Mouse (Mus musculus) left cerebral cortex, adult 11 months (tissue): ENCODE results near the gene Scn4a.
"Not testable (repeated sequence)": the region's sequence is repeated elsewhere in the genome, so short reads cannot be mapped to it uniquely, and the experiment has no call there.

Experiments
- DNase-seq: peaks from one replicate; pipeline ENCODE4 v3.0.0; 2022; ENCODE audit warnings: low spot score

Gene Scn4a

DNA sequence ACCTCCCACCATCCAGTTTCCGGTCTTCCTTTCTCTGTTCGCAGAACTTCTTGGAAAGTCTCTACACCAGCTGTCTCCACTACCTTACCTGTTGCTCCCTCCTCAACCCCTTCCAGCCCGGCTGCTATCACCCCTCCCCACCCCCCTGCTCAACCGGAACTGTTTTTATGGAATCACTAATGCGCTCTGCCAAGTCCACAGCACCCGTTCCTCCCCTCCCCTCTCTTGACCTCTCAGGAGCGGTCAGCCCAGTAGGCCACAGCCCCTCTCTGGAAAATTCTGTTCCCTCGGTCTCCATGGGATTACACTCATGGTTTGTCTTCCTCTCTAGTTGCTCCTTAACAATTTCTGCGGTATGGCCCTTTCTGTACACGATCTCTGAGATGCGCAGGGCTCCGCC is at the start of gene Scn4a:
TSS of gene Scn4a (minus strand) at position 101 of the 400 bp plus-strand sequence.
- DNase-seq: no peak

DNA sequence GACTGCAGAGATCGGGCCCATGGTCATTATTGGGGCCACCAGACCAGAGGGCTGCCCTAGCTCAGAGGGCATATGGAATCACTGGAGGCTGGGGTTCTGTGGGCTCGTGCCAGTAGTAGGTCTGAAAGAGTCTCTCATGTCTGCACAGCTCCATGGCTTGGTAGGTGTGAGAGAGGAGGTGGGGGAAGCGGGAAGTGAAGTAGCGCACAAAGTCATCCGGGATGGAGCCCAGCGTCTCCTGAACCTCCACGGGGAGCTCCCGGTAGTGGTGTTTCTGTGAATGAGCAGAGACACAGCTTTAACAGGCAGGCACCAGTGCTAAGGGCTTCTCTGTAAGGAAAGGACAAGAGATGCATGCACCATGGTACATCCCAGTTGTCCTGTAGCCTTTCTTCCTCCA is 45.4 kb upstream of the Scn4a start:
- no peak for DNase-seq

DNA sequence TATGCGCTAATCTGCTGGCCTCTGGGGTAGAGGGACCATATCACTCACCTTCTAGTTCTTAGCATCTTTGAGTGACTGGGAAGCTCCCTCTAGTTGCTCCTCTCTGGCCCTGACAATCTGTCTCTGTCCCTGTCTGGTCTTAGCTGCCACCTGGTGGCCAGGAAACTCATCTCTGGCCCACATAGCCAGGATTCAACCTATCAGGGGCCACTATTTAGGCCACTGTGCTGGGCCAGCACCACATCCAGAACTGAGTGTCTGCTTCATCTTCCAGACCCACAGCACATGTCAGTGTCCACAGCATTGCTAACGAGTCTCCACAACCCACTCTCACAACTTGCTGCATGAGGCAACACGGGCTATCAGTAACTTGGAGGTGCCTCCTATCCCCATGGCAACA is 44.6 kb upstream of the Scn4a start:
- no peak for DNase-seq

DNA sequence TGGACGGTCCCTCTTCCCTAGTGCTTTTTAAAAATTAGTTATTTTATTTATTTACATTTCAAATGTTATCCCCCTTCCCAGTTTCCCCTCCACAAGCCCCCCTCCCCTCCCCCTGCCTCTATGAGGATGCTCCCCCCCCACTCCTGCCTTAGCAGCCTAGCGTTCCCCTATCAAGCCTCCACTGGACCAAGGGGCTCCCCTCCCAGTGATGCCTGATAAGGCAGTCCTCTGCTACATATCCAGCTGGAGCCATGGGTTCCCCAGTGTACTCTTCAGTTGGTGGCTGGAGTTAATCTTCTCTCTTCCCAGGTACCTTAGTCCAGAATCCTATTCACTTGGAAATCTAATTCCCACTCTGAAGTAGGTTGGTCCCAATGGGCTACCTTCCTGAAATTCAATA is 41.0 kb upstream of the Scn4a start:
- not testable (repeated sequence) for DNase-seq

DNA sequence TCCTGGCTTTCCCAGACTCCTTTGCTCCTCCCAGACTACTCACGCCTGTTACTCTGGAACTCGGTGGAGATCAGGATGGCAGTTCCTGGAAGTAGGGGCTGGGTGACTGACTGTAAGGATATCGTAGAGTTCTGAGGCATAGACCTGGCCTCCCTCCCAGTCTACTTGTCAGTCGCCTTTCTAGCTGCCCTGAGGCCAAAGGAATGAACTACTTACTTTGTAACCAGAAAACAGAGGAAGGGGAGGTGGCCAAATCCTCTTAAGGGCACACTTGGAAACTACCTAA is 40.2 kb upstream of the Scn4a start:
- DNase-seq: no peak

DNA sequence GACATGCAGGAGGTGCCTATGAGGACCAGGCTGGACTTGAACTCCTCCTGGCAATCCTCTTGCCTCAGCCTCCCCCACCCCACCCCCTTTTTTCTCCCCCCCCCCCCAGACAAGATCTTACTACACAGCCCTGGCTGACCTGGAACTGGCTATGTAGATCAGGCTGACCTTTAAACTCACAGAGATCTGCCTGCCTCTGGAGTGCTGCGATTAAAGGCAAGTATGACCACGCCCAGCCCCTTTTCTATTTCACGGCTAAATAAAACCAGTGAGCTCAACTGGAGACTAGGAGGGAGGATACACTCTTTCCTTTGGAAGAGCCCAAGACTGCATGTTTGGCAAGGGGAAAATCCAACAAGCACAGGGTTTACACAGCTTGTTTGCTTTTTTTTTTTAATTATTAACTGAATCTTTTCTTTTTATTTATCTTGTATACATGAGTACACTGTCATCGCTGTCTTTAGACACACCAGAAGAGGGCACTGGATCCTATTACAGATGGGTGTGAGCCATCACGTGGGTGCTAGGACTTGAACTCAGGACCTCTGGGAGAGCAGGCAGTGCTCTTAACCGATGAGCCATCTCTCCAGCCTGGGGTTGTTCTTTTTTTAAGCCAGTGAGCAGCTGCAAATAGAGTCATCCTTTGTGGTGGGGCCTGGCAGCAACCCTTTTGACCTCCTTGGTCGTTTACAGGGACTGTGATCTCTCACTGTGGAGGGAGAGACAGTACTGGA is 39.7 kb upstream of the Scn4a start:
- no peak for DNase-seq

DNA sequence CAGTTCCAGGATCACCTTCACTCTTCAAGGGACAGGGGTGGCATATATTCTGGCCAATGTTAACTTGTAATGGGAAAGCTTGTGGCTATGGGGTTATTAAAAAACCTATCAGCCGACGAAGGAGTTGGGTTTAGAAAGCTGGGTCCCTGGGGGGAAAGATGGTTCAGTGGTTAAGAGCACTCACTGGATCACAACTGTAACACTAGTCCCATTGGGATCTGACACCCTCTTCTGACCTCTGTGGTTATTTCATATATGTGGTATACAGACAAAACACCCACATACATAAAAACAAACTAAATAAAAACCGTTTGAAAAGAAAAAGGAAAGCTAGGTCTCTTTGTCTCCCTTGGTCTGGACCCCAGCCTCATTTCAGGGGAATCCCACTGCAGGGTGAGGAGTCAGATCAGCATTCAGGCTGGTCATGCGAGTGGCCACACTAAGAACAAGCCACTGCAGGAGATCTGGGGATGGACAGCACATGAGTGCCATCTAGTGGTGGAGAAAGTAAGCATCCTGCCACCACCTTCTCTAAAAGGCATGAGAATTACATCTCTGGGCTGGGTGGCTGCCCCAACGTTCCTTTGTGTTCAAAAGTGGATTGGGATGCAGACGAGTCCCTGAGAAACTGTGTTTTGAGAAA is 38.6 kb upstream of the Scn4a start:
- peak; percentile 45 for DNase-seq

DNA sequence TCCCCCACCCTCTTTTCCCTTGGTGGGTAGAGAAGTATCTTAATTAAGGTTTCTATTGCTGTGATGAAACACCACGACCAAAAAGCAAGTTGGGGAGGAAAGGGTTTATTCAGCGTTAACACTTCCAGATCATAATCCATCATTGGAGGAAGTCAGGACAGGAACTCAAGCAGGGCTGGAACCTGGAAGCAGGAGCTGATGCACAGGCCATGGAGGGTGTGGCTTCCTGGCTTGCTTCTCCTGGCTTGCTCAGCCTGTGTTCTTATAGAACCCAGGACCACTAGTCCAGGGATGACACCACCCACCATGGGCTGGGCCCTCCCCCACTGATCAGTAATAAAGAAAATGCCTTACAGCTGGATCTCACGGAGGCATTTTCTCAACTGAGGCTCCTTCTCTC is 37.7 kb upstream of the Scn4a start:
- no peak for DNase-seq

DNA sequence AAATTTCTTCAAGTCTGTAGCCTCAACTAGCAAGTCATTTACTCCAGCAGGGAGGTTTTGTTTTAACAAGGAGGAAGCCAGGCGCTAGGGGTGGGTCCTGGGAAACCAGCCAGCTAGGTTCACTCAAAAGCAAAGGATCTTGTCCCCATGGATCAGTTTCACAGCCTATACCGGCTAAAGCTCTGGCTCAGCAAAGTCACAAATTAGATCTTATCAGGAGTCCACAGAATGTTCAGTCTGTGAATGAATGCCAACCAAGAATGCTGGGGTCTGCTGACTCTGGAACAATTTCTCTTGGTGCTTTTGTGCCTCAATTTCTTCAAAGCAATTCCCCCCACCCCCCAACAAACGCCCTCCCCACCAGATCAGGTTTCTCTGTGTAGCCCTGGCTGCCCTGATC is 36.5 kb upstream of the Scn4a start:
- no peak for DNase-seq

DNA sequence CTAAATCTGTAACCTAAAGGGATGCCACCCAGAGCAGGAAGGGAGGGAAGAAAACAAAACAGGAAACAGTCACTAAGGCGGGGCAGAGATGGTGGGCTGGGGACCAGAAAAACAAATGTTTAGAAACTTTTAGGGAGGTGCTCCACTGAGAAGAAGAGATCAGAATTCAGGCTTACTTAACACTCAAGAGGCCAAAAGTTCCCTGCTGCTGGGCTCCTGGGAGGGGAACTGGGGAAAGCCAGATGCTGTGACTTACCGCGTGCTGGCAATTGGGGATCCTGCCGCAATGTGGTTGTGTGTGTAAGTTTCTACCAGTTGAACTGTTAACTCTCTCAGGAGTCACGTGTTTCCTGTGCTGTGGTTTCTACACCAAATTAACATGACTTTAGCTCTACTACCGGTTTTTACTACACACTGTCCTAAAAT is 34.7 kb upstream of the Scn4a start, which contains the start of gene Icam2:
TSS of gene Icam2 (minus strand) at position 285 of the 426 bp plus-strand sequence.
- DNase-seq: no peak

DNA sequence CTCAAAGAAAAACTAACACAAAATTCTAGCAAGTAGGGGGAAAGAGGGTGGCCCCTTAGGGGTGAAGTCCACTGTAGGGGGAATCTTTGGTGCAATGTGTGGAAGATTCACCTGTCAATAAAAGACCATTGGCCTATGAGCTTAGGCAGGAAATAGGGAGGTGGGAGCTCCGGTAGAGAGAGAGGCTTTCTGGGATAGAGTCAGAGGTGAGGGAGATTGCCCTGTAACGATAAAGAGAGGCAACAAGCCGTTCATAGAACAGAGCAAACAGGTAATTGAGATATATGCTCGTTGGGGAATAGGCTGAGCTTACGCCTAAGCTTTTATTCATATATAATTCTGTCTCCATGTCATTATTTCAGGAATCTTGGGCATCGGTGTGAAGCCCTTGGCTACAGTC is 33.9 kb upstream of the Scn4a start:
- DNase-seq: no peak

DNA sequence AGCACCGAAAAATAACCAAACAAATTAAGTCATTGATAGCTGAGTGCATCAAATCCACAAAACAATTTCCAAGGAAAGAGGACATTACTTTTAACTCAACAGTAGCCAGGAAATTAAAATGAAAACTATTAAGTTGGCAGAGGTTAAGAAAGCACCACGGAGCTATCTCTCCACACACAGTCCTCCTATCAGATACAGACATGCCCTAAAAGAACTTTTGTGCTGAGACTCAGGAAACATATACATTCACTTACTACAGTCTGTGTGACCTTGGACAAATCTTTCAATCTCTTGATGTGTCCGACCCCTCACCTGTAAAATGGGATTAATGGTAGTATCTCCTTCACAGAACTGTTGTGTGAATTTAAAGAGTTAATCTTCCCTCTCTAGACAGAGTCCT is 33.3 kb upstream of the Scn4a start:
- DNase-seq: no peak

DNA sequence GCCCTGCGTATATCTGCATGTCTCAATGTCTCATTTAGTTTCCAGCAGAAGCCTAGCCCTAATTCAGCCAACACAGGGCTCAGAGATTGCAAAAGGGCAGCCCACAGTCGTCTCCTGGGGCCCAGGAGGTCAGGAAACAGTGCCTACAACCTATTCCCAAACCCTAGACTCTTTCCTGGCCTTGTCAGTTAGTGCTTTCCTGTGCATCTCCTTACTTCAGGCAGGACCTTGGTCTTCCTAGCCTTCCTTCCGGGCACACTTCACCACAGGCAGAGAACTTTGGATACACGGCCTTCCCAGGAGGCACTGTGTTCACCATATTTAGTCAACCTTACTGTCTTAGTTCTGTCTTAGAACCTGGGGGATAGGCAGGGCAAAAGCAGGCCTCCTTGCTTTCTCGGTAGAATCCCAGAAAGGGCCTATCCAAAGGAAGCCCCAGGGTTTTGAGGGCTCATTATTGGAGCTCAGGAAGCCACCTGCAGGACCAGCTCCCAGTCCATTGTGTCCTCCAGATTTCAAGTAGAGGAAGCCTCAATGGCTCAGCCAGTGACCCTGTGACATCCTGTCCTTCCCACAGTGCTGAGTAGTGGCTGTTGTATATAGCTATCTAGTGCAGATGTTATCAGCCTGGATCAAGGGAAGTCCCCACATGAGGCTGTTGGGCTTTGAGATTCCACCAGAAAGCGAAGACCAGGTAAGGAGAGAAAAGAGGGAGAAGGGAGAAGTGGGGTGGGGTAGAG is 30.1 kb upstream of the Scn4a start:
- DNase-seq: no peak

DNA sequence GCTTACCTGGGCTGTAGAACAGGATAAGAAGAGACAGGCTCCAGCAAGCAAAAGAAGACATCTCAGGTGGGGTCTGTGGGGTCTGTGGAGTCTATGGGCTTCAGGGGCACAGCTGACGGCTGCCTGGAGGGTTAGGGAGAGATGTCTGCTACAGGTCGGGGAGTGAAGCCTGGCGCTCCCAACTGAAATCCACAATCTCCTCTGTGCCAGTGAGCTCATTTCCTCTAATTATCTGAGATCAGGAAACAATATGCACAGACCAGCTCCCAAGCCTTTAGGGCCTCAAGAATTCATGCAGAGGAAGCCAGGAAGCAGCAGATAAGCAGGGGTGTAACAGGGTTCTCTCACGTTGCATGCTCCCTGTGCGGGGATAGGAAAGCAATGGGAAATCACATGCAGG is 29.3 kb upstream of the Scn4a start:
- DNase-seq: no peak

DNA sequence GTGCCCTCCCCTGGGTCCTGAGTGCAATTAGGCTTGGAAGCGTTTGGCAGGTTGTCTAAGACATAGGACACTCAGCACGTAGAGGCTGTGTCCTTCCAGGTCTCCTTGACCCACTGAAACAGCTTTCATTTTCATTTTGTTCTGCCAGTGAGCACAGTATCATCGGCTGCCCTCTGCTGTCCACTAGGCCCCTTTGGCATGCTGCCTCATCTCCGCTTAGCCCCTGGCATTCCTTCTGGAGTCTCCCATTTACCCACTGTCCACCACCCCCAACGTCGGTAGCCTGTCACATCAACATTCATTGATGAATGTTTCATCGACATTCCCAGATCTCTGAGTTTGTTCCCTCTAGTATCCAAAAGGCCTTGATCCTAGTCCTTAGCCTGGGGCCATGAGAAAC is 28.8 kb upstream of the Scn4a start:
- no peak for DNase-seq

DNA sequence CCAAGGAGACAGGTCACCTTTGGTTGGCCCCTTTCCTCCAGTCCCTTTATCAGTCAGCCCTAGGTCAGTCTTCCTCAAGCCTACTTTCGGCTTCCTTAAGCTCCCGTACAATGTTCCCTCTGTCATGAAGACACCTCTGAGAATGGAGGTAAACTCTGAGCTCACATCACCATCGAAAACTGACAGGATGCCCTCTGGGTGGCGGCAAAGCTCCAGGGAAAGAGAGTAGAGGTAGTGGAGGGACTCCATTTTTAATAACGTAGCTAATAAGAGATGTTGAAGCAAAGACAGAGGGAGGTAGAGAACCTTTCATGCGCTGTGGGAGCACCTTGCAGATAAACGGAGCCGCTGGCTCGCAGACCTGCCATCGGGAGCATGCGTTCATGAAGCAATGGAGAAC is 27.9 kb upstream of the Scn4a start:
- no peak for DNase-seq

DNA sequence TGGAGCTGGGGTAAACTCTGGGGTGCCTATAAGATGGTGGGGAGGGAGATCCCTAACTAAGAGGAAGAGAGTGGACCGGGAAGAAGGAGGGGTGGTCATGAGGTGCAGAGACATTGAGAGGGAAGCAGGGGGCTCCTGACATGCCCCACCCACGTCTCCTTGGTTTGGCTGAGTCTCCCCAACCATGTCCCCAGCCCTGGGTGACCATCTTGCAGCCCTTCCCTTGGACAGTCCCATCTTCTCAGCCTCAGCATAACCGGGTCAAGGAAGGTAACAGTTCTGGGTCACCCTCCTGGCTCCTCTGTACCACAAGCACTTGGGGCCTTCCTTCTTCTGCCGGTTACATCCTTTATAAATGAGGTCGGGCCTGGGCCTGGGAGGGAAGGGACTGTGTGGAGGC is 21.9 kb upstream of the Scn4a start:
- no peak for DNase-seq

DNA sequence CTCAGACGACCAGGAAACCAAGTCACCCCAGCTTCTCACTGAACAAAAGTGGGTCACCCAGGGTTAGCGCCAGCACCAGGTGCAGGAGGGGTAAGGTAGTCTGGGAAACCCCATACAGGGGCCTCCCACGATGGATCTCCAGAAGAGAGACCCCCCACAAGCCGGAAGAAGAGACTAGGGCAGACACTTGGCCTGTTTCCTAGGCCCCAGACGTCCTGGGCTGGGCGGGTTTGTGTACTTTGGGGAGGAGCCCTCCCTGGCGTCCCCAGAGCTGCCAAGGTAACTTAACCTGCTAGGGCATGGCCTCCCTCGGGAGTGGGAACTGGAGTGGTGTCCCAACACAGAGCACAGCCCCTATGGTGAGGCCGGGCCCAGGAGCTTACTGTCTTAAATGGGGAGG is 21.5 kb upstream of the Scn4a start:
- DNase-seq: no peak

DNA sequence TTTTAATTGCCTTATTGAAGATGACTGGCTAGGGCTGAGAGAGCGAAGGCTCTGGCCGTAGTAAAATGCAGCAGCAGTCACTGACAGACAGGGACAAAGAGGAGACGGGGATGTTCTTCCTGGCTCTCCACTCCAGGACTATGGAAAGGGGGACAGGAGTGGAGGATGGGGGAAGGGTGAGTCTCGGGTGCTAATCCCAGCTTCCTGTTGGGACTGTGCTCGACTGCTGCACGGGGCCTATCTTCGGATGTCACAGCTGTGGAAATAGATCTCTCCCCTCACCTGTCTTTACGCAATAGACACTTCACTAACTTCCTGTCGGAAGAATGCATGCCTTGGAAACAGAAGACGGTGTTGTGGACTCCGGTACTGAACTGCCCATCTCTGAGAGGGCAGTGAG is 20.9 kb upstream of the Scn4a start:
- no peak for DNase-seq

DNA sequence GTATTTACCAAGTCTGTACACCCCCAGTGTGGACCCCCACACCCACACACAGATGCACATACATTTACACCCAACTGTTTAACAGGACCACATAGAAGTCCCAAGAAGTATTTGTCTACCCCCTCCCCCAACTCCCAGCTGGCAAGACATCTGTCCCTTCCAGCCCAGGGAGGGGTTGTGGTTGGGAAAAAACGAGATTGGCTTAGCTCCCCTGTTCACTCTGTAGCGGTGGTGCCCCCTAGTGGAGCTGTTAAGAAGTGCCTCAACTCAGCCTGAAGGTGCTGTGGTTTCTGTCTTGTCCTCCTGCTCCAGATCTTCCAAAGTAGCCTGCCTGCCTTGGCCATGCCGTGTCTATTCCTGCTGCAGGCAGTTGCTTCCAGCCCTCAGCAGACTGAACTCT is 13.2 kb upstream of the Scn4a start:
- DNase-seq: peak; percentile 45

DNA sequence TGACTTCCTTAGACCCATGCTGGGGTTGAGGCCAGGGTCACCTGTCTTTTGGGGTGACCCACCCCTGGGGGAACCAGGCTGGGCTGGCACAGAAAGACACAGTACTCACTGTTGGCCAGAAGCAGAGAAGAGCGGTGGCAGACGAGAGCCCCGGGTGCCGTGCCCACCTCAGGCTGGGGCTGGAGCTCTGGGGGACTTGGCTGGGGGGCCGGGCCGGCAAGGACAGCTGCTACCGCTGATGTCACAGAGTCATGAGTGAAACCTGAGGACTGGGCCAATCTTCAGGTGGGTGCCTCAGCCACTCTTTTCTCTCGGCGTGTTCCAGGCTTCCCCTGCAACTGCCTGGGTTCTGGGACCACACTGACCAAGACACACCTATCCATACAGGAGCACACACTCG is 12.3 kb upstream of the Scn4a start, which contains the start of gene Prr29:
TSS of gene Prr29 (plus strand) at position 107 of the 400 bp plus-strand sequence.
- DNase-seq: no peak

DNA sequence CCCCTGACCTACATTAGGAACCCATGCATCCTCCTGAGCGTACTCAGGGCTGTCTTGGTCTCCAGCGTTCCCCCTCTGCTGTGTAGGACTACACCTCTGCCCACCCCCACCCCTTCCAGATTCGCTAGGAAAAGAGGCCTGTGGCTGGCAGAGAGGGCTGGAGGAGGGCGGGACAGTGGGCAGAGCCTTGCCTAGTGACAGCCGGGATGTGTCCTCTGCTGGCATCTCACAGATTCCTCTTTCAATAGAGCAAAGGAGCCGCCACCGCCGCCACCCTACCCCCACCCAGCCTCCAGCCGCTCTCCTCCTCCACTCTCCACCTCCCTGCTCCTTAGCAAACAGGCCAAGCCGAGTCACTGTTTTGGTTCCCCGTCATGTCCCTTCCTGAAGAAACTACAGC is 11.6 kb upstream of the Scn4a start:
- DNase-seq: no peak

DNA sequence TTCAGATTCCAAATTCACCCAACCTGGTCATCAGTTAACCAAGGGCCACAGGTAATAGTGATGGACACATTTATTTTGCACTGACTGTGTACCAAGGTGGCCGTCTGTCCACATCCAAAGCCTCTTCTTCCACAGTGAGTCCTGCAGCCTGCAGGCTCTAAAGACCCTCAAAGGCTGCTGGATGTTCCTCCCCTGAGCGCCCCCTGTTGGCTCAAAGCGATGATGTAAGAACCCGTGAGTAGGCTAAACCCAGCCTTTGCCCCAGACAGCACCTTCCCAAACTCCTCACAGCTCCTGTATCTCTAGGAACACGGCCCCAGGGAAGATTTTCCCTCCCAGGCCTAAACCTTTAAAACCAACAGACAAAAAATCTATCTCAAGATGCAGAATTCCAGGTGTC is 6.3 kb upstream of the Scn4a start:
- DNase-seq: no peak
